Mouse (Mus musculus) small intestine, adult 2 months (tissue): ENCODE data around the gene Grb2. TPM values are rescaled to one million over a fixed set of nuclear protein-coding genes. Genes with fewer than 3 reads are reported as not detected.

Source experiments
- H3K27ac ChIP-seq: fragments of 200-500 bp; 2 replicates; pipeline ENCODE4 v1.5.1; 2012; ENCODE audit warnings: low read depth, low read length, control low read depth, inconsistent platforms; ENCODE audit not compliant: insufficient read depth
- H3K27me3 ChIP-seq: fragments of 200-500 bp; 2 replicates; pipeline ENCODE4 v1.6.1; 2012; ENCODE audit warnings: mild to moderate bottlenecking, moderate library complexity, low read length, inconsistent platforms; ENCODE audit not compliant: control insufficient read depth, insufficient read depth
- H3K36me3 ChIP-seq: fragments of 200-500 bp; 2 replicates; pipeline ENCODE4 v1.6.1; 2012; ENCODE audit warnings: mild to moderate bottlenecking, low read length, control low read depth, inconsistent platforms; ENCODE audit not compliant: control insufficient read depth, insufficient read depth
- H3K4me1 ChIP-seq: fragments of 200-500 bp; 2 replicates; pipeline ENCODE4 v1.6.1; 2012; ENCODE audit warnings: low read length, inconsistent platforms, mixed read lengths; ENCODE audit not compliant: control insufficient read depth, insufficient read depth, insufficient read length
- H3K4me3 ChIP-seq: fragments of 200-500 bp; 2 replicates; pipeline ENCODE4 v1.5.1; 2012; ENCODE audit warnings: low read depth, mild to moderate bottlenecking, control low read depth, inconsistent platforms, low read length, moderate library complexity
- CTCF ChIP-seq: fragments of 200-500 bp; IDR thresholded peaks from 2 replicates; pipeline ENCODE4 v1.5.1; 2012; ENCODE audit warnings: low read depth, mild to moderate bottlenecking, control low read depth, inconsistent platforms, low read length, moderate library complexity, mixed read lengths; ENCODE audit not compliant: insufficient replicate concordance, insufficient read length; ENCODE audit errors: extremely low read depth
- POLR2A ChIP-seq: fragments of 200-500 bp; IDR thresholded peaks from 2 replicates; pipeline ENCODE4 v1.6.1; 2012; ENCODE audit warnings: low read depth, mild to moderate bottlenecking, control low read depth, inconsistent platforms, low read length, moderate library complexity
- WGBS: fragments of 180-500 bp; shearing (Covaris S2); methylation state at CpG from one replicate; pipeline ENCODE4 v1.1.7; 2018; 5-methylcytosine and 5-hydroxymethylcytosine counted together
- polyA plus RNA-seq: library from polyadenylated mRNA; depleted of rRNA; stranded (reverse); fragments of >200 nt; gene quantifications from 2 replicates; pipeline ENCODE4 v1.2.3, GENCODE M21; 2012

Gene Grb2
- polyA plus RNA-seq, 1 experiment, result 34.8 TPM

DNA sequence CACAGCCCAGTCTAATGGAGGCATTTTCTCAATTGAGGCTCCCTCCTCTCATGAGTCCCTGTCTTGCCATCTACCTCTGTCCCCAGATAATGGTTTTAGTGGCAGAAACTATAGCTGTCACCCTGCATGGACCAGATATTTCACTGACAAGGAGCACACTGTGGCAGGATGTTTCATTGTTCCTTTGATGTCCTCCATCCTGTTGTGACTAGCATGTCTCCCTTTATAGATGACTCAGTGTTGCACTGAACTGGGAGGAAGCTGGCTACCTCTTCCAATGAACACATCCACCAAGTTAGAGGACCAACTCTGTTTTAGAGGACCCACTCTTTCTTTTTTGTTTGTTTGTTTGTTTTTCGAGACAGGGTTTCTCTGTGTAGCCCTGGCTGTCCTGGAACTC lies 37.7 kb upstream of the Grb2 start:
- peaks cover 6% of the 10 kb centered on the region; the same call in 1 of the 2 replicates for H3K4me1 ChIP-seq
- 87% methylated on average over 1 of the region's 1 CpGs for WGBS
- H3K36me3 ChIP-seq, result no peaks in the 10 kb centered on the region
- H3K27me3 ChIP-seq, result no peaks in the 10 kb centered on the region
- TF ChIP-seq POLR2A, result no peak
- no peak overlapping the region for H3K27ac ChIP-seq
- H3K4me3 ChIP-seq, result no peak overlapping the region

GRCm38 (mm10) chr11:115744385-115744784 lies 36.0 kb upstream of the Grb2 start:
- TF ChIP-seq POLR2A (no peak), CTCF (no peak)

GRCm38 (mm10) chr11:115742926-115743325 lies 34.5 kb upstream of the Grb2 start:
- H3K4me3 ChIP-seq, result no peak overlapping the region
- TF ChIP-seq POLR2A (no peak), CTCF (no peak)
- H3K27me3 ChIP-seq, result no peaks in the 10 kb centered on the region
- H3K4me1 ChIP-seq, result peaks cover 14% of the 10 kb centered on the region
- H3K27ac ChIP-seq, result no peak overlapping the region
- WGBS, result 88% methylated on average over 9 of the region's 9 CpGs
- no peaks in the 10 kb centered on the region for H3K36me3 ChIP-seq

More at GRCm38 (mm10) chr11:115744385-115744784, 36.0 kb upstream of the Grb2 start:
- Histone ChIP-seq H3K4me1 (peaks cover 6% of the 10 kb centered on the region; the same call in 1 of the 2 replicates), H3K4me3 (no peak overlapping the region), H3K27me3 (no peaks in the 10 kb centered on the region), H3K27ac (no peak overlapping the region), H3K36me3 (no peaks in the 10 kb centered on the region)
- 73% methylated on average over 5 of the region's 5 CpGs for WGBS

DNA sequence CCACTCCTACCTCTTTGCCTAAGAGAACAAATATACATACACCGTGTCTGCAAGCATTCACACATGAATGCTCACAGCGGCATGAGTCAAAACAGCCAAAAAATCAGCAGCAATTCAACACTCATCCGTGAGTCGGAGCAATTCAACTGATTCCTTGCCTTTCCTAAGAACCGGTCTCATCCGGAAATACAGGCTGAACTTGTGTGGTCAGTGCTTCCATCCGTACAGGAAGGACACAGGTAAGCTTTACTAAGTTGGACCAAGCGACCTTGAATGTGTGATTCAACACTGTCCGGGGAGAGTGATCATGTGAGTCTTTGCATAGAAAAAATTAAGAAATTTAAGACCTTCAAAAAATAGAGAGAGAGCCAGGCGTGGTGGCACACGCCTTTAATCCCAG lies 32.7 kb upstream of the Grb2 start:
- no peak overlapping the region for H3K27ac ChIP-seq
- H3K36me3 ChIP-seq, result no peaks in the 10 kb centered on the region
- H3K4me3 ChIP-seq, result no peak overlapping the region
- no peak for TF ChIP-seq POLR2A
- no peak for TF ChIP-seq CTCF
- no peaks in the 10 kb centered on the region for H3K27me3 ChIP-seq
- 88% methylated on average over 11 of the region's 11 CpGs for WGBS
- peaks cover 15% of the 10 kb centered on the region for H3K4me1 ChIP-seq

DNA sequence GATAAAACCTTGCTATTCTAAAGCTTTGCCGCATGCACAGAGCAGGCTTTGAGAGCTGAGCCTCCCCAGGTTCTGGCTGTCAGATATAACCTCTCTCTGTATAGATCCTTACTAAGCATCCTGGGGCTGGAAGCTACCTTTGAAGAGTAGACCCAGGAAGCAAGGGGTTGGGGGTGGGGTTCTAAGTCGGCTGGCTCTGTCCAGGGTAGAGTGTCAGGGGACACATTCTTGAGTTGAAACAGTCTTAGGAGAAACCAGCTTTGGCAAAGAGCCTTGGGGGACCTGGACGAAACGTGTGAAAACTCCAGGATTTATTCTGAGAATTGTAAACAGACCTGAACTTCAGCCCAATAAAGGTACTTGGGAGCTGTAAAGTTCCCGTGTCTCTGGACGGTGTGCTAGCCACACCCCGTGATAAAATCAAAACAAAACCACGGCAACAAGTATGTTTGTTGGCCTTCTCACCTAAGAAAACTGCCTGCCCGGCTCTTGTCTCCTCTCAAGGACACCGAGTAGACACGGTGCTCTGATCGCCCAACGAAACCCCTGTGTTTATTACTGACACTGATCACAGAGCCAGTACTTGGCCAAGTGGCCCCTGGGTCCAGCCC lies 30.0 kb upstream of the Grb2 start:
- peak overlapping the region; percentile 99 for H3K27ac ChIP-seq
- 12% methylated on average over 13 of the region's 13 CpGs for WGBS
- TF ChIP-seq POLR2A, result no peak; the same call in 1 of the 2 replicates
- TF ChIP-seq CTCF, result no peak
- peaks cover 19% of the 10 kb centered on the region for H3K4me1 ChIP-seq
- H3K36me3 ChIP-seq, result no peaks in the 10 kb centered on the region
- H3K4me3 ChIP-seq, result no peak overlapping the region
- no peaks in the 10 kb centered on the region for H3K27me3 ChIP-seq

GRCm38 (mm10) chr11:115737608-115738208 lies 29.3 kb upstream of the Grb2 start:
- Histone ChIP-seq H3K4me1 (peaks cover 19% of the 10 kb centered on the region), H3K27ac (peak overlapping the region; percentile 99), H3K27me3 (no peaks in the 10 kb centered on the region), H3K4me3 (no peak overlapping the region), H3K36me3 (no peaks in the 10 kb centered on the region)
- TF ChIP-seq CTCF, result no peak
- TF ChIP-seq POLR2A, result peak; percentile 25; the same call in 1 of the 2 replicates
- WGBS, result 60% methylated on average over 10 of the region's 10 CpGs

- H3K4me1 ChIP-seq, result peaks cover 21% of the 10 kb centered on the region
- no peak for TF ChIP-seq CTCF
- 0 out of 2 replicates have a peak, but pooled peaks have one; percentile 38 for TF ChIP-seq POLR2A
- WGBS, result 29% methylated on average over 11 of the region's 11 CpGs
- no peaks in the 10 kb centered on the region for H3K27me3 ChIP-seq
- no peaks in the 10 kb centered on the region for H3K36me3 ChIP-seq
- H3K4me3 ChIP-seq, result no peak overlapping the region
- peak overlapping the region; percentile 73 for H3K27ac ChIP-seq
Measured at GRCm38 (mm10) chr11:115734041-115734686, 25.8 kb upstream of the Grb2 start.
